Comparison of ENCODE assay signal across 10 mouse cellular contexts in genomic region chr8:105694051-105694799, GRCm38 (mm10). TPM values are rescaled to one million over a fixed set of nuclear protein-coding genes. Genes with fewer than 3 reads are reported as not detected.
DNase-seq lines count a peak whose midpoint lies in the region; ATAC-seq lines count a peak whose summit lies in the region.
"Had no signal": no experiment of that assay in that cellular context is flagged by ENCODE, and none has a peak within 500 bp of the region (broad histone marks: within the 10 kb centered on the region; RNA-seq: fewer than 3 reads in every experiment).

No protein-coding gene starts in this region.

- peak overlapping the region; percentile 56 for H3K4me3 ChIP-seq in forebrain, embryonic 15.5 days
- peak overlapping the region; percentile 22 for H3K4me3 ChIP-seq in limb, embryonic 11.5 days (ENCODE audit: low read depth, low read length)

- H3K9ac ChIP-seq in forebrain, embryonic 15.5 days (replicated peaks): peak overlapping the region; percentile 64
- no peak overlapping the region for H3K9ac ChIP-seq in limb, embryonic 11.5 days (ENCODE audit: low read length)

- no peaks in the 10 kb centered on the region for H3K27me3 ChIP-seq in forebrain, embryonic 15.5 days
- 0 out of 2 replicates have a peak, but pooled peaks cover 3% of the 10 kb centered on the region for H3K27me3 ChIP-seq in limb, embryonic 11.5 days (ENCODE audit: control insufficient read depth, insufficient read depth, low read length)

- H3K36me3 ChIP-seq in forebrain, embryonic 15.5 days: peaks cover 29% of the 10 kb centered on the region
- H3K36me3 ChIP-seq in limb, embryonic 11.5 days (ENCODE audit: control insufficient read depth, insufficient read depth, low read length): peaks cover 8% of the 10 kb centered on the region; the same call in 1 of the 2 replicates

- no peaks in the 10 kb centered on the region for H3K9me3 ChIP-seq in forebrain, embryonic 15.5 days
- no peaks in the 10 kb centered on the region for H3K9me3 ChIP-seq in limb, embryonic 11.5 days (ENCODE audit: control insufficient read depth, low read length)

- intact Hi-C loops in gastrocnemius, postnatal 14 days (cut with DNase I; ENCODE audit: low total_unique reads): no loop called here

- peak overlapping the region; percentile 75 for H3K27ac ChIP-seq in forebrain, embryonic 15.5 days (replicated peaks)
- H3K27ac ChIP-seq in limb, embryonic 11.5 days (replicated peaks; ENCODE audit: low read depth, low read length): no peak overlapping the region

- ATAC-seq in forebrain, embryonic 15.5 days (replicated peaks): peak; percentile 42
- 0 out of 2 replicates have a peak, but pooled peaks have one; percentile 27 for ATAC-seq in limb, embryonic 11.5 days (ENCODE audit: insufficient number of reproducible peaks, low FRiP score, low TSS enrichment, low read depth)

- peak overlapping the region; percentile 61 for H3K4me2 ChIP-seq in forebrain, embryonic 15.5 days (replicated peaks)
- peak overlapping the region; percentile 71 for H3K4me2 ChIP-seq in limb, embryonic 11.5 days (ENCODE audit: low read depth, severe bottlenecking)

- peak; percentile 52 for DNase-seq in layer of hippocampus, adult 11-12 months (ENCODE audit: low spot score)
- no peak for DNase-seq in layer of hippocampus, adult 9-11 months
- DNase-seq in cerebellum, adult 18-20 months: peak; percentile 68 to 76
- no peak for DNase-seq in limb, embryonic 11.5 days (ENCODE audit: low spot score)
- DNase-seq in retina, postnatal 1 day: peak; percentile 69
- no peak for DNase-seq in gastrocnemius, postnatal 14 days
- no peak for DNase-seq in adrenal gland, postnatal 4 days (ENCODE audit: low spot score in 2 of 2)

- WGBS in forebrain, embryonic 15.5 days: 8% methylated on average over 40 of the region's 40 CpGs
- WGBS in limb, embryonic 11.5 days: 9% methylated on average over 40 of the region's 40 CpGs

- peaks cover 16% of the 10 kb centered on the region for H3K4me1 ChIP-seq in forebrain, embryonic 15.5 days
- no peaks in the 10 kb centered on the region for H3K4me1 ChIP-seq in limb, embryonic 11.5 days (ENCODE audit: control insufficient read depth, insufficient read depth, low read length)

RNA-seq across cellular contexts. Expression of gene Acd, which starts 6.7 kb away (rescaled TPM):
- polyA plus RNA-seq in forebrain, embryonic 15.5 days (2015; fragmentation: Nextera tagmentation; extraction: Ambion mirVana): 105 and 107 TPM in 2 replicates
- 68.9 and 71.5 TPM in 2 replicates for polyA plus RNA-seq in limb, embryonic 11.5 days (2014; fragmentation: Nextera tagmentation; extraction: Ambion mirVana)
- total RNA-seq in gastrocnemius, postnatal 14 days (2021): 10 to 100 TPM in 1 of 2 experiments, 1 to 10 TPM in 1; 9.2 to 10.3 TPM
- total RNA-seq in adrenal gland, postnatal 4 days (2021): 10 to 100 TPM; 32.2 to 36.0 TPM

RNA-seq across cellular contexts. Expression of gene Pard6a, which starts 6.7 kb away (rescaled TPM):
- 47.1 and 52.0 TPM in 2 replicates for polyA plus RNA-seq in forebrain, embryonic 15.5 days (2015; fragmentation: Nextera tagmentation; extraction: Ambion mirVana)
- 14.6 TPM in 2 replicates for polyA plus RNA-seq in limb, embryonic 11.5 days (2014; fragmentation: Nextera tagmentation; extraction: Ambion mirVana)
- total RNA-seq in gastrocnemius, postnatal 14 days (2021): 1 to 10 TPM; 5.2 to 7.0 TPM
- 10 to 100 TPM; 10.8 TPM for total RNA-seq in adrenal gland, postnatal 4 days (2021)

RNA-seq across cellular contexts. Expression of gene Carmil2, which starts 8.2 kb away (rescaled TPM):
- polyA plus RNA-seq in forebrain, embryonic 15.5 days (2015; fragmentation: Nextera tagmentation; extraction: Ambion mirVana): 12.1 and 12.3 TPM in 2 replicates
- polyA plus RNA-seq in limb, embryonic 11.5 days (2014; fragmentation: Nextera tagmentation; extraction: Ambion mirVana): 0.45 and 0.73 TPM in 2 replicates
- total RNA-seq in gastrocnemius, postnatal 14 days (2021): under 1 TPM; 0.18 to 0.35 TPM
- 1 to 10 TPM; 4.5 to 4.9 TPM for total RNA-seq in adrenal gland, postnatal 4 days (2021)

RNA-seq across cellular contexts. Expression of gene 4933405L10Rik, which starts 13.2 kb away (rescaled TPM):
- polyA plus RNA-seq in forebrain, embryonic 15.5 days (2015; fragmentation: Nextera tagmentation; extraction: Ambion mirVana): 0.15 TPM in 1 of 2 replicates, not detected in the other
- 0.12 TPM in 1 of 2 replicates, not detected in the other for polyA plus RNA-seq in limb, embryonic 11.5 days (2014; fragmentation: Nextera tagmentation; extraction: Ambion mirVana)
- not detected for total RNA-seq in gastrocnemius, postnatal 14 days (2021)
- total RNA-seq in adrenal gland, postnatal 4 days (2021): not detected
- total RNA-seq: adrenal gland, postnatal 36 days; layer of hippocampus, postnatal 14 days had no signal

RNA-seq across cellular contexts. Expression of gene Enkd1, which starts 13.8 kb away (rescaled TPM):
- 17.3 and 19.3 TPM in 2 replicates for polyA plus RNA-seq in forebrain, embryonic 15.5 days (2015; fragmentation: Nextera tagmentation; extraction: Ambion mirVana)
- polyA plus RNA-seq in limb, embryonic 11.5 days (2014; fragmentation: Nextera tagmentation; extraction: Ambion mirVana): 42.3 and 44.3 TPM in 2 replicates
- total RNA-seq in gastrocnemius, postnatal 14 days (2021): 1 to 10 TPM; 1.6 to 1.7 TPM
- total RNA-seq in adrenal gland, postnatal 4 days (2021): 10 to 100 TPM in 1 of 2 experiments, 1 to 10 TPM in 1; 9.8 to 11.7 TPM

Comparison
In these comparisons a context has a peak if more than half of its experiments do, and no peak if none do; other contexts are left out.
1. DNase-seq: peak in layer of hippocampus, adult 11-12 months (single experiment), cerebellum, adult 18-20 months (2 of 2) and retina, postnatal 1 day (single experiment); none in layer of hippocampus, adult 9-11 months (single experiment), limb, embryonic 11.5 days (single experiment), gastrocnemius, postnatal 14 days (single experiment) and adrenal gland, postnatal 4 days (0 of 2).
2. RNA of gene Carmil2, which starts 8.2 kb away (total RNA-seq): 4.5 to 4.9 TPM in adrenal gland, postnatal 4 days; 0.18 to 0.35 TPM in gastrocnemius, postnatal 14 days; every median in the first group is over 4 times any median in the second.